Mouse (Mus musculus) MEL (cell line): ENCODE results near the gene Gnb4. TPM values are rescaled to one million over a fixed set of nuclear protein-coding genes. Genes with fewer than 3 reads are reported as not detected.

Source experiments
- DNase-seq: peaks from one replicate; pipeline ENCODE4 v3.0.0; 2011; ENCODE audit warnings: low read depth, low spot score
- H3K27ac ChIP-seq: 2 replicates; pipeline ENCODE4 v1.5.1; 2012; ENCODE audit warnings: low read depth, mild to moderate bottlenecking, control low read depth, low read length, moderate library complexity; ENCODE audit not compliant: control insufficient read depth
- H3K27me3 ChIP-seq, 2 experiments: fragments of 150-350 bp in 1 of 2; sonication (generic) in 1 of 2; 2 replicates each; pipeline ENCODE4 v1.6.1; 2012; ENCODE audit warnings: low read length in 2 of 2, mild to moderate bottlenecking in 2 of 2, improper control_type of control experiment in 1 of 2, moderate library complexity in 1 of 2; ENCODE audit not compliant: insufficient read depth in 2 of 2, control insufficient read depth in 1 of 2
- H3K36me3 ChIP-seq, 2 experiments: 2 replicates each; pipeline ENCODE4 v1.6.1; 2012 to 2014; ENCODE audit warnings: low read length in 2 of 2, improper control_type of control experiment in 1 of 2, inconsistent platforms in 1 of 2, mild to moderate bottlenecking in 1 of 2; ENCODE audit not compliant: insufficient read depth in 2 of 2, control insufficient read depth in 1 of 2
- H3K4me1 ChIP-seq, 2 experiments: fragments of 150-350 bp in 1 of 2; sonication (generic) in 1 of 2; 2 replicates each; pipeline ENCODE4 v1.6.1; 2012; ENCODE audit warnings: low read length in 2 of 2, improper control_type of control experiment in 1 of 2, mild to moderate bottlenecking in 1 of 2; ENCODE audit not compliant: insufficient read depth in 2 of 2, control insufficient read depth in 1 of 2
- H3K4me3 ChIP-seq, 2 experiments: fragments of 150-350 bp in 1 of 2; sonication (generic) in 1 of 2; 2 replicates each; pipeline ENCODE4 v1.5.1; 2012; ENCODE audit warnings: low read depth in 2 of 2, low read length in 2 of 2, mild to moderate bottlenecking in 2 of 2, moderate library complexity in 2 of 2, control low read depth in 1 of 2, improper control_type of control experiment in 1 of 2; ENCODE audit not compliant: control insufficient read depth in 1 of 2, insufficient read depth in 1 of 2
- H3K79me2 ChIP-seq: 2 replicates; pipeline ENCODE4 v1.6.1; 2012; ENCODE audit warnings: mild to moderate bottlenecking, low read length, moderate library complexity; ENCODE audit not compliant: control insufficient read depth, poor library complexity, insufficient read depth
- H3K9ac ChIP-seq: 2 replicates; pipeline ENCODE4 v1.6.1; 2012; ENCODE audit warnings: low read depth, mild to moderate bottlenecking, control low read depth, low read length, moderate library complexity; ENCODE audit not compliant: control insufficient read depth, poor library complexity, severe bottlenecking
- H3K9me3 ChIP-seq: fragments of 150-350 bp; sonication (generic); replicated peaks from 2 replicates; pipeline ENCODE4 v1.6.1; 2012; ENCODE audit warnings: mild to moderate bottlenecking, low read length, improper control_type of control experiment, moderate library complexity; ENCODE audit not compliant: insufficient read depth
- CTCF ChIP-seq, 3 experiments: IDR thresholded peaks in 2 of 3; conservative IDR thresholded peaks in 1 of 3; 2 replicates each; pipeline ENCODE4 v1.5.1; 2011 to 2012; ENCODE audit warnings: low read length in 3 of 3, low read depth in 2 of 3, mild to moderate bottlenecking in 2 of 3, improper control_type of control experiment in 1 of 3, inconsistent platforms in 1 of 3, mixed read lengths in 1 of 3, moderate library complexity in 1 of 3; ENCODE audit not compliant: control insufficient read depth in 1 of 3, insufficient read depth in 1 of 3, poor library complexity in 1 of 3, severe bottlenecking in 1 of 3
- E2F4 ChIP-seq: IDR thresholded peaks from 2 replicates; pipeline ENCODE4 v1.6.1; 2011; ENCODE audit warnings: low read depth, low read length, improper control_type of control experiment, borderline replicate concordance
- EP300 ChIP-seq, 2 experiments: IDR thresholded peaks; 2 replicates each; pipeline ENCODE4 v1.6.1; 2011; ENCODE audit warnings: improper control_type of control experiment in 2 of 2, low read length in 2 of 2, low read depth in 1 of 2, mild to moderate bottlenecking in 1 of 2
- ETS1 ChIP-seq: IDR thresholded peaks from 2 replicates; pipeline ENCODE4 v1.6.1; 2012; ENCODE audit warnings: low read depth, mild to moderate bottlenecking, inconsistent platforms, low read length, improper control_type of control experiment, moderate library complexity
- GATA1 ChIP-seq: IDR thresholded peaks from 2 replicates; pipeline ENCODE4 v1.6.1; 2011; ENCODE audit warnings: low read depth, low read length, improper control_type of control experiment
- JUND ChIP-seq: IDR thresholded peaks from 2 replicates; pipeline ENCODE4 v1.6.1; 2011; ENCODE audit warnings: low read depth, mild to moderate bottlenecking, improper control_type of control experiment, low read length
- KAT2A ChIP-seq: conservative IDR thresholded peaks from 2 replicates; pipeline ENCODE4 v1.6.1; 2012; ENCODE audit warnings: low read depth, low read length, improper control_type of control experiment, inconsistent platforms
- MAX ChIP-seq: IDR thresholded peaks from 2 replicates; pipeline ENCODE4 v1.6.1; 2011; ENCODE audit warnings: low read length, improper control_type of control experiment
- MXI1 ChIP-seq: IDR thresholded peaks from 2 replicates; pipeline ENCODE4 v1.6.1; 2011; ENCODE audit warnings: mild to moderate bottlenecking, low read depth, low read length, improper control_type of control experiment
- MYB ChIP-seq: IDR thresholded peaks from 2 replicates; pipeline ENCODE4 v1.6.1; 2011; ENCODE audit warnings: mild to moderate bottlenecking, low read depth, low read length, improper control_type of control experiment
- MYC ChIP-seq: IDR thresholded peaks from 2 replicates; pipeline ENCODE4 v1.6.1; 2011; ENCODE audit warnings: low read depth, mild to moderate bottlenecking, low read length, improper control_type of control experiment, moderate library complexity
- NELFE ChIP-seq: IDR thresholded peaks from 2 replicates; pipeline ENCODE4 v1.6.1; 2011; ENCODE audit warnings: low read depth, low read length, improper control_type of control experiment
- NRF1 ChIP-seq: IDR thresholded peaks from 2 replicates; pipeline ENCODE4 v1.6.1; 2014; ENCODE audit warnings: low read depth, mild to moderate bottlenecking, inconsistent platforms, low read length, improper control_type of control experiment, moderate library complexity; ENCODE audit not compliant: poor library complexity, insufficient read depth, severe bottlenecking
- POLR2A ChIP-seq, 2 experiments: IDR thresholded peaks; 2 replicates each; pipeline ENCODE4 v1.6.1; 2011 to 2012; ENCODE audit warnings: low read length in 2 of 2, mild to moderate bottlenecking in 2 of 2, control low read depth in 1 of 2, improper control_type of control experiment in 1 of 2, low read depth in 1 of 2, moderate library complexity in 1 of 2; ENCODE audit not compliant: control insufficient read depth in 1 of 2, insufficient read depth in 1 of 2, poor library complexity in 1 of 2
- POLR2AphosphoS2 ChIP-seq: IDR thresholded peaks from 2 replicates; pipeline ENCODE4 v1.6.1; 2011; ENCODE audit warnings: low read length, improper control_type of control experiment
- RAD21 ChIP-seq: IDR thresholded peaks from 2 replicates; pipeline ENCODE4 v1.6.1; 2011; ENCODE audit warnings: mild to moderate bottlenecking, low read depth, low read length, improper control_type of control experiment
- RCOR1 ChIP-seq: IDR thresholded peaks from 2 replicates; pipeline ENCODE4 v1.6.1; 2012; ENCODE audit warnings: low read depth, mild to moderate bottlenecking, inconsistent platforms, low read length, improper control_type of control experiment
- SIN3A ChIP-seq: IDR thresholded peaks from 2 replicates; pipeline ENCODE4 v1.6.1; 2012; ENCODE audit warnings: low read length, improper control_type of control experiment, inconsistent platforms
- SMC3 ChIP-seq: IDR thresholded peaks from 2 replicates; pipeline ENCODE4 v1.6.1; 2011; ENCODE audit warnings: low read depth, low read length, improper control_type of control experiment
- TAL1 ChIP-seq: IDR thresholded peaks from 2 replicates; pipeline ENCODE4 v1.6.1; 2012; ENCODE audit warnings: mild to moderate bottlenecking, inconsistent platforms, low read length, moderate library complexity, mixed read lengths
- TBP ChIP-seq: IDR thresholded peaks from 2 replicates; pipeline ENCODE4 v1.8.0; 2011; ENCODE audit warnings: low read depth, low read length, improper control_type of control experiment
- TCF12 ChIP-seq: IDR thresholded peaks from 2 replicates; pipeline ENCODE4 v1.6.1; 2014; ENCODE audit warnings: low read depth, mild to moderate bottlenecking, inconsistent platforms, low read length, improper control_type of control experiment, moderate library complexity
- UBTF ChIP-seq: IDR thresholded peaks from 2 replicates; pipeline ENCODE4 v1.6.1; 2012; ENCODE audit warnings: low read depth, mild to moderate bottlenecking, inconsistent platforms, low read length, improper control_type of control experiment, moderate library complexity, borderline replicate concordance; ENCODE audit not compliant: insufficient read depth
- USF2 ChIP-seq, 2 experiments: IDR thresholded peaks; 2 replicates each; pipeline ENCODE4 v1.6.1; 2011 to 2012; ENCODE audit warnings: improper control_type of control experiment in 2 of 2, low read length in 2 of 2, borderline replicate concordance in 1 of 2, inconsistent platforms in 1 of 2, low read depth in 1 of 2, mild to moderate bottlenecking in 1 of 2; ENCODE audit not compliant: insufficient read depth in 1 of 2
- ZC3H11A ChIP-seq: IDR thresholded peaks from 2 replicates; pipeline ENCODE4 v1.6.1; 2012; ENCODE audit warnings: low read depth, mild to moderate bottlenecking, inconsistent platforms, low read length, improper control_type of control experiment
- ZKSCAN1 ChIP-seq: IDR thresholded peaks from 2 replicates; pipeline ENCODE4 v1.6.1; 2012; ENCODE audit warnings: low read depth, mild to moderate bottlenecking, inconsistent platforms, low read length, improper control_type of control experiment, moderate library complexity
- ZNF384 ChIP-seq: IDR thresholded peaks from 2 replicates; pipeline ENCODE4 v1.6.1; 2012; ENCODE audit warnings: low read depth, mild to moderate bottlenecking, inconsistent platforms, low read length, improper control_type of control experiment
- polyA plus RNA-seq, 2 experiments: library from polyadenylated mRNA; stranded (reverse) in 1 of 2; unstranded in 1 of 2; fragments of >175 nt in 1 of 2; fragments of >200 nt in 1 of 2; gene quantifications; 2 replicates each; pipeline versions ENCODE4 v1.2.1 to v1.2.4; 2012; ENCODE audit warnings: low replicate concordance in 2 of 2, low read depth in 1 of 2; ENCODE audit not compliant: insufficient read length in 2 of 2, insufficient read depth in 1 of 2, missing spikeins in 1 of 2
- total RNA-seq: library from RNA; depleted of rRNA; stranded (reverse); fragments of 300-350 nt; gene quantifications from 2 replicates; pipeline ENCODE4 v1.2.3, GENCODE M21; 2012

Gnb4 gene
- total and polyA plus RNA-seq, 3 experiments = 49.5 to 61.2 TPM; not detected in 1

GRCm38 (mm10) chr3:32599328-32599727 is 17.1 kb downstream of the Gnb4 start:
- Histone ChIP-seq H3K4me3 (no peak overlapping the region), H3K4me1 (peaks cover 22 to 32% of the 10 kb centered on the region in 2 experiments), H3K9ac (no peak overlapping the region), H3K36me3 (peaks cover 0 to 34% of the 10 kb centered on the region in 2 experiments; a peak in 2 of 4 replicates), H3K9me3 (no peaks in the 10 kb centered on the region), H3K27me3 (no peaks in the 10 kb centered on the region), H3K27ac (peak overlapping the region; percentile 41), H3K79me2 (no peaks in the 10 kb centered on the region)
- TF ChIP-seq SIN3A (peak; percentile 65), NRF1 (no peak), ZNF384 (no peak), TCF12 (peak; percentile 93), GATA1 (peak; percentile 91), MYB (peak; percentile 46; the same call in 1 of the 2 replicates), TAL1 (peak; percentile 73), RCOR1 (peak; percentile 69; the same call in 1 of the 2 replicates), E2F4 (no peak), MYC (peak; percentile 69), MXI1 (peak; percentile 37; the same call in 1 of the 2 replicates), ETS1 (peak; percentile 79), ZC3H11A (no peak), EP300 (IDR thresholded peaks at IDR 0.05; ENCODE audit: low read depth in 1 of 2, low read length in 2 of 2) (peak; percentile 91 to 95)
- DNase-seq = peak; percentile 88

GRCm38 (mm10) chr3:32595080-32595479 is 21.3 kb downstream of the Gnb4 start:
- Histone ChIP-seq H3K79me2 (no peaks in the 10 kb centered on the region), H3K4me3 (no peak overlapping the region), H3K9me3 (no peaks in the 10 kb centered on the region), H3K4me1 (peaks cover 8 to 10% of the 10 kb centered on the region in 2 experiments), H3K36me3 (peaks cover 0 to 14% of the 10 kb centered on the region in 2 experiments; a peak in 3 of 4 replicates), H3K27ac (no peak overlapping the region), H3K27me3 (no peaks in the 10 kb centered on the region), H3K9ac (no peak overlapping the region)
- TF ChIP-seq ZKSCAN1 (no peak), ZNF384 (no peak)
- no peak for DNase-seq

GRCm38 (mm10) chr3:32586274-32586673 is 30.1 kb downstream of the Gnb4 start:
- Histone ChIP-seq H3K9me3 (no peaks in the 10 kb centered on the region), H3K36me3 (peaks cover 0 to 12% of the 10 kb centered on the region in 2 experiments; a peak in 2 of 4 replicates), H3K79me2 (no peaks in the 10 kb centered on the region), H3K27ac (no peak overlapping the region), H3K4me1 (no peaks in the 10 kb centered on the region), H3K9ac (no peak overlapping the region), H3K27me3 (no peaks in the 10 kb centered on the region), H3K4me3 (no peak overlapping the region)
- DNase-seq = peak; percentile 31
- TF ChIP-seq NELFE (no peak), POLR2A (IDR thresholded peaks at IDR 0.05; ENCODE audit: control insufficient read depth in 1 of 2, insufficient read depth in 1 of 2, low read depth in 1 of 2, low read length in 2 of 2, poor library complexity in 1 of 2) (no peak), NRF1 (no peak), ETS1 (no peak), JUND (no peak), UBTF (no peak), USF2 (IDR thresholded peaks at IDR 0.05; ENCODE audit: borderline replicate concordance in 1 of 2, insufficient read depth in 1 of 2, low read depth in 1 of 2, low read length in 2 of 2) (0 out of 4 replicates have a peak, but pooled peaks of 1 of the 2 experiments have one; percentile 25), KAT2A (no peak), ZNF384 (no peak), RAD21 (peak; percentile 21), SMC3 (no peak), CTCF (IDR thresholded peaks at IDR 0.05 in 2 of 3, conservative IDR thresholded peaks at IDR 0.05 in 1 of 3; ENCODE audit: control insufficient read depth in 1 of 3, insufficient read depth in 1 of 3, low read depth in 2 of 3, low read length in 3 of 3, poor library complexity in 1 of 3, severe bottlenecking in 1 of 3) (peak in 2 of 3 experiments; percentile 9 to 18; a peak in 2 of 6 replicates), TBP (no peak), POLR2AphosphoS2 (no peak), MAX (no peak)
